Mouse (Mus musculus) natural killer cell, adult 2 months (primary cell): Measurements from ENCODE around the gene Sdr42e1.

Experiments
- DNase-seq, 2 experiments: peaks; one replicate each; pipeline ENCODE4 v3.0.0; 2022; ENCODE audit warnings: low spot score in 2 of 2

The Sdr42e1 gene

DNA sequence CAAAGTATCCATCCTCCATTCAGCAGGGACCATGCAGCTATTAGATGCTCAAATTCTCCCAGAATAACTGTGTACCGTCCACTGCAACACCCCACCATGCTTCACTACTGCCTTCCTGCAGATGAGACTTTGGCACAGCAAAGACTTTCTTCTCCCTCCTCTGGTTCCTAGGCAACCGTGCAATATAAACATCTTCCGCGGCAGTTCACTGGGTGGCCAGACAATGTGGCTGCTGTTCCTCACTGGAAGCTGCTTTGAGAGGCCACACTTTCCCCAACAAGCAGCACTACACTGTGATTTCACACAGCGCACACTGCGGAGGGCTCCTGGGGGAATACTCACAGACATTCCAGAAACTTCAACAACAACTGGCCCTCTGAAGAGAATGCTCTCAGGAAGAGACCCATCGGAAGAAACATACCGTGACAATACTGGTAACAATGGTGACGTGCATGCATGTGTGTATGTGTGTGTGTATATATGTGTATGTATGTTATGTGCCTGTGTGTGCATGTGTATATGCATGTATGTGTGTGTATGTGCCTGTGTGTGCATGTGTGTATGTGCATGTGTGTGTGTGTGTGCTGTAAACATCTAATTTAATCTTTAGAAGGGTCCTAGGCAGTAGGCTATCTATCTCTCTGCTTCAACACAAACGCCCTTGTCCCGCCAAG is 13.0 kb downstream of the Sdr42e1 start:
- no peak for DNase-seq

DNA sequence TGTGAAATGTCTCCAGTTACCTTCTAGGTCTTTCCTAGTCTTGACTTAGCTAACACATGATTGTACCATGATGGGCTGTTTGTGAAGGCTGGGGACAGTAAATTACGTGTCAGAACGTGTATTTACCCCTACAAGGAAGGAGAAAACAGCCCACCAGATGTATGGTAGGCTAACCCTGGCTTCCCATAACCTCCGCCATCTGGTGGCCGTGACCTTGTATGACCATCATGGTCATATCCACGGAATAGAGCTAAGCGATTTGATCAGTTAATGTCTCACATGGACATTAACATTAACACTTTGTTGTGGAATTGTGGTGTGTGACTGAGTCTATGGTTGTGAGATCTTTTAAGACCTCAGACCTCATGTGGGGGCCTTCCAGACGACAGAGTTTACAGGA is 14.5 kb downstream of the Sdr42e1 start:
- no peak for DNase-seq

DNA sequence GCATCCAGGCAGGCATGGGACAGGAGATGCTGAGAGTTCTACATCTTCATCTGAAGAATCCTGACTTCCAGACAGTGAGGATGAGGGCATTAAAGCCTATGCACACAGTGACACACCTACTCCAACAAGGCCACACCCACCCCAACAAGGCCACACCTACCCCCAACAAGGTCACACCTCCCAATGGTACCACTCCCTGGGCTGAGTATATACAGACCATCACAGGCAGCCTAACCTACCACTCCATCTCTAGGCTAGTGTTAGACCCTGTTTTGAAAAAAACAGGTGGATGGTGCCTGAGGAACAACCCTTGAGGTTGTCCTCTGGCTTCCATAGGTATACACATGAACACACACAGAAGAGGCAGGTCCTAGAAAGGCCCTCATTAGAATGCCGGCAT is 21.2 kb downstream of the Sdr42e1 start:
- no peak for DNase-seq

DNA sequence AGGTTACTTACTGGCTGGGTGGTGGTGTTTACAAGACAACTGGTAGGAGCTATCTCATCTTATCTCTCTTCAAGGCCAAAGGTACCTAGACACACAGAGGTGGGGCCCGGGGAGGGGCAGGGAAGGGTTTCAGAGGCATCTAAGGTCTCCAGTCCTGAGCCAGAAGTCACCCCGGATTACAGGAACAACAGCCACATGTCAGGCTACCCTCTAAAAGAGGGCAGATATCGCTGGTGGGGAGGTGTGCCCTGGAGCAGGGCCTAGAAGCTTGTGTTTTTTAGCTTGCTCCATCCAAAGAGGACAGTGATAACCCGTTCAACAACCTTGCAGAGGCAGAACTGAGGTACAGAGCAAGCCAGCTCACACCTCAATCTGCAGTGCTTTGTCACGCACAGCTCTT is 27.0 kb downstream of the Sdr42e1 start:
- no peak for DNase-seq

DNA sequence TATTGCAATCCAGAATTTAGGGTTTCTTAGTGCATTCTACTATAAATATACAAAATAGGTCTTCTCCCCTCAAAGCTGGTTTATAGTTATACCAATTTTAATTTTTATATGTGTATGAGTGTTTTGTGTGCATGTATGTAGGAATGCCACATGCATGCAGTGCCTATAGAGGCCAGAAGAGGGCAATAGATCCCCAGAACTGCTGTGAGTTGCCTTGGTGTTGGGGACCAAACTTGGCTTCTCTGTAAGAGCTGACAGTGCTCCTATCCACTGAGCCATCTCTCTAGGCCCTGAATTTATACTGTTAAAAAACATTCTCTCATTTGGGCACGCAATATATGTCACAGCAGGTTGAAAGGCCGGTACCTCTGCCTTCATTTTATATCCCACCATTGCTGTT is 27.5 kb downstream of the Sdr42e1 start:
- DNase-seq = peak in 1 of 2 experiments; percentile 20

DNA sequence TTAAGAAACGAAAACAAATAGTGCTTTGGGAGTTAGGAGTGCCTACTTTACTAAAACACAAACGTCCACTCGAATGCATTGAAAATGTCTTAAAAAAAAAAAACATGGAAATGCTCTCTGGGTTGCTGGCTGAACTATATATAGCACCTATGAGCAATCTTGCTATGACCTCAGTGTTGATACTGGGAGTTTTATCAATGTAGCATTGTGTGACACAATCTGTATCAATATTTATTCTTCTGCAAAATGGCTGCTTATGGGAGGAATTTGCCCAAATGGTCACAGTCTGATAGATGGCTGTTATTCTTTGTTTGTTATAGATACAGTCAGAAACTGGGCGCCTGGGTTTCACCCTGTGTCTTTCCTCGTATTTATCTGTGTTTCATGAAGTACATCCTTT is 28.0 kb downstream of the Sdr42e1 start:
- DNase-seq = no peak

DNA sequence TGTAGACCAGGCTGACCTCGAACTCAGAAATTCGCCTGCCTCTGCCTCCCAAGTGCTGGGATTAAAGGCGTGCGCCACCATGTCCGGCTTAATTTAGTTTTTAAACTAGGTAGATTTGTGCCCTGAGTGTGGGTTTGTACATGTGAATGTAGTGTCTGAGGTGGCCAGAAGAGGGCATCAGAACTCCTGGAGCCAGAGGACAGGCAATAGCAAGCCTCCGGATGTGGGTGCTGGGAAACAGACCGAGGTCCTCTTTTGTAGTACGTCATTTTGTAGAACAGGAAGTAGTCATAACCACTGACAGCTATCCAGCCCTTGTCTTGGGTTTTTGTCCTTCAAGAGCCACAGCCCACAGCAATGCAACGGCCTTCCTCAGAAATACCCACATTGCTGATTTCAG is 33.9 kb downstream of the Sdr42e1 start:
- no peak for DNase-seq

DNA sequence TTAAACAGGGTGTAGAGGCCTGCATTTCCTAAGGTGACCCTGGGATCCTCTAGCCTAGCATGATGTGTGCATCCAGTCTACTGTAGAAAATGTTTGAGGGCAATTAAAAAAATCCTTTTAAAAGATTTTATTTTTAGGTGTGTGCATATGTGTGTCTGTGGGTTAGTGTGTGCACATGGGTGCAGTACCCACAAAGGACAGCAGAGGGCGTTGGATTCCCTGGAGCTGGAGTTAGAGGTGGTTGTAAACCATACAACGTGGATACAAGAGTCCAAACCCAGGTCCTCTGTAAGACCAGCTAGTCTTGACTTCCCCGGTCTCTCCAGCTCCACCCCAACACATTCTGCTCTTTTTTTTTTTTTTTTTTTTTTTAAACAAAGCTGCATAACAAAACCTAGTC is 36.0 kb downstream of the Sdr42e1 start:
- DNase-seq = no peak

DNA sequence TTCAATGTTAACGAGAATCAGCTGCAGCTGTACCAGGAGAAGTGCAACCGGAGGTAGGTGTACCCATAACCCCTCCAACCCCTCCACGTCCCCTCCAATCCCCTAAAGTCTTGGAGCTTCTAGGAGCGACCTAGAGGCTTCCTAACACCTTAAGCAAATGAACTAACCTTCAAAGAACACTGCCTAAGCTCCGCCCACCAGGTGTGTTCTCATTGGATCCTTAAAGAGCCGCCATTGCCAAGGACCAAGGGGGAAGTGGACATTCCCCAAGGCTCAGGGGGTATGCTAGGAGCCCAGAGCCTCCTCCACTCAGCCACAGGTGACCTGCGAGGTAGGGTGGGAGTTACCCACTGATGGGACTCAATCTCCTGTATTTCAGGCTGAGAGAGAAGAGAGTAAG is 39.1 kb downstream of the Sdr42e1 start:
- DNase-seq = no peak

DNA sequence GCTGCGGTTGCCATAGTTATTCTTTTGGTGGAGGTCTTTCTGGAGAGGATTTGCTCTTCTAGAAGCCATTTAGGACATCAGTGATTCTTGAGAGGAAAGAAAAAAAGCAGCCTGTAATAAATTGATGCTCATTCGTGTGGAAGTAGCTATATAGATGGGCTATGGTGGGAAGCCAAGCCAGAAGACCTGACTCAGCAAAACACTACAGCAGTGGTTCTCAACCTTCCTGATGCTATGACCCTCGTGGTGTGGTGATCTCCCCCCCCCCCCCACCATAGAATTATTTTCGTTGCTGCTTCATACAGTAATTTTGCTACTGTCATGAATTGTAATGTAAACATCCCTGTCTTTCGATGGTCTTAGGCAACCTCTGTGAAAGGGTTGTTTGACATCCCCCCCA is 41.0 kb downstream of the Sdr42e1 start:
- DNase-seq = no peak

DNA sequence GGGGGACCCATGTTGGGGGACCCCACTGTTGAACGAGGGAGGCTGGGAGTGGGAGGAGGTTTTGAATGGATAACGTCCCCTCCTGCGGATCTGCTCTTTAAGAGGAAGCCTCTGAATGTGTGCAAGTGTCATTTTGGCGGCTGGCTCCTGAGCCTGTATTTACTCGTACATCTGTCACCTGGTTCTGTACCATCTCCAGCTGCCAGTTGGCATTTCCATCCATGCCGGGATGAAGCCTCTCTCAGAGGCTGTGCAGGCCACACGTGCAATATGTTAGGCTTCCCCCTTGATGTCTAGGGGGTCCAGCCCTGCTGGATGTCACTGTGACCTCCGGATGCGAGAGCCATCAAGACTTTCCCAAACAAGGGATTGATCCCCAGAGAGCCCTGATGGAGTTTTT is 46.4 kb downstream of the Sdr42e1 start:
- DNase-seq = no peak

DNA sequence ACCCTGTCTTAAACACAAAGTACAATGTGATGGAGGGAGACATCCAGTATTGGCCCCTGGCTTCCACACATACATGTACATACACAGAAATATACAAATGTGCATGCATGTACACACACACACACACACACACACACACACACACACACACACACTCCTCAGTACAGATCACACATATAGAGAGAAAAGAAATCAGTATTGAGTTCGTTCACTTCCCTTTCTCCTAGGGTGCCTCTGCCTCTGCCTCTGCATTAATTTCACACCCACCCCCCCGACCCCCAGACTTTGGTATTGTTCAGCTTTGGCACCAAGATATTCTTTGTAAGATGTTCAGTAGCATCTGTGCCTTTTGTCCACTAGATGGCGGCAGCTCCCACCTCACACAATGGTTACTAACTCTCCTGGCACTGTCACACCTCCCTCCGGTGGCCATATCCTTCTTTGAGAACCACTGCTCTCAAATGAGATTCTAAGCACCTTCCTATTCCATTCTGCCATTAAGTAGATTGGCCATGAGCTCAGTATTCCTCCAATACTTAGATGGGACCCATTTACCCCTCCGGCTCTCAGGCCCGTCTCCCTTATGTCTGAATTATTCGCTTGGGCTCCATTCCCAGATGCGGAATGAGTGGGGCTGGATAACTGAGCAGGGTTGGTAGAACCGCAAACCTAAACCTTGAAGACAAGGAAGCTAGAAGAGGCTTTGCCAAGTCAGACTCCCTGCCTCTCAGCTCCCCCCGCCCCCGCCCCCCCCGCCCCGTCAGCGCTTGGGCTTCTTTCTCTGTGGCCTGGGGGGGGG is 47.2 kb downstream of the Sdr42e1 start:
- DNase-seq = peak; percentile 14 to 43

DNA sequence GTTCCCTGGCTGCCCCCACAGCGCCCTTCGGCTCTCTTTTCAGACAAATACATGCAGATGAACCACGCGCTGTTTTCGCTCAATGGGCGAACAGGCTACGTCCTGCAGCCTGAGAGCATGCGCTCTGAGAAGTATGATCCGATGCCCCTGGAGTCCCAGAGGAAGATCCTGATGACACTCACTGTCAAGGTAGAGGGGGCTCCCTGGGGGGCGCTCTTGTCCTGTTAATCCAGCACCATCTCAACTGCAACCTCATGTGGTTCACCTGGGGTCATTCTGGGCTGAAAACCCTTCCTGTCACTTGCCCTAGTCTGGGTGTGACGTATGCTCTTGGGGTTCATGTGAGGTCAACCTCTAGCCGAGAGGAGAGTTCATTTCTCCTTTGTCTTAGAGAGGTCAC is 60.6 kb downstream of the Sdr42e1 start:
- no peak for DNase-seq
